Mouse (Mus musculus): ENCODE results near the gene Sbno2.

The Sbno2 gene

GRCm38 (mm10) chr10:80017771-80018170 is 87.6 kb downstream of the Sbno2 start:
- no peak for DNase-seq (ENCODE audit: low spot score in 2 of 2)

GRCm38 (mm10) chr10:80017361-80017760 is 88.0 kb downstream of the Sbno2 start:
- DNase-seq (ENCODE audit: low spot score in 2 of 2) = no peak

GRCm38 (mm10) chr10:80016931-80017330 is 88.4 kb downstream of the Sbno2 start:
- no peak for DNase-seq (ENCODE audit: low spot score in 2 of 2)

GRCm38 (mm10) chr10:80016511-80016910 is 88.9 kb downstream of the Sbno2 start, which contains the start of gene Arhgap45:
TSS of gene Arhgap45 (plus strand) at chr10:80016653.
- no peak for DNase-seq (ENCODE audit: low spot score in 2 of 2)

- no peak for DNase-seq (ENCODE audit: low spot score in 2 of 2)
Observed at GRCm38 (mm10) chr10:80015583-80015982, 89.8 kb downstream of the Sbno2 start.

GRCm38 (mm10) chr10:80014484-80015290 is 90.7 kb downstream of the Sbno2 start:
- no peak for DNase-seq (ENCODE audit: low spot score in 2 of 2)

GRCm38 (mm10) chr10:80013609-80014008 is 91.8 kb downstream of the Sbno2 start:
- no peak for DNase-seq (ENCODE audit: low spot score in 2 of 2)

- DNase-seq (ENCODE audit: low spot score in 2 of 2) = no peak
Observed at GRCm38 (mm10) chr10:80011740-80012139, 93.6 kb downstream of the Sbno2 start.
